Mouse (Mus musculus): ENCODE measurements at regions not wholly inside any gene's neighbourhood (a gene's known extent, or its start where the extent isn't known, plus 50 kb on each side); places are given as distances from the start of the nearest gene placed in this dataset.
A peak's percentile ranks its signal among the peaks of the same experiment; 100 is the strongest.

DNA sequence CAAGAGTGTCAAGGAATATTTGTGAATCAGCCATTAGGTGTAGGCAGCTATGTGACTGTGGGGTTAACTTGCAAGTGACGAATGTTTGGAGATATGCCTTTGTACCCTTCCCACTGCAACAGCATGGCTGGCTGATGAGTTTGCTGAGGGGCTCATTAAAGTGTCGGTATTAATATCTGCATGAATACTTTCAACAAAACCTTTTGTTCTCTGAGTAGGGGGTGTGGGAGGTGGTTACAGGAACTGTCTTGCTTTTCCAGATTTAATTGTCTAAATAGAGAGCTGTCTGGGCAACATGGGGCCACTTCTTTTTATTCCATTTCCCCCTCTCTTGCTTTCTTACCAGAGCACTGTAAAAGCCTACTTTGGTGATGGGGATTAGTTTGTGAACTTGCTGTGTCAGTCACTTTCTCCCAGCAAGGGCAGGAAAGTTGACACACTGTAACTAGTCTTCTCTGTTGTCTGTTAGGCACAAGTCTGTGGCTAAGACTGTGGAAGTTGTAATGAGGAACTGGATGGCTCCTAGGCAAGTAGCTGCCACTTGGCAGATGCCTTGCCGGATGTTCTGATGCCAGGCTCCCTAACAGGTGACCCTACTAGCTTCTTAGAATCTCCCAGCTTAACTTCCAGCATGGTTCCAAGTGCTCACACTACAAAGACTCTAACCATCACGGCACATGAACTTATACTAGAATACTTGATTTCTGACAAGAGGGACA is 208.7 kb upstream of the Fggy start:
- TF ChIP-seq POLR2A (IDR thresholded peaks at IDR 0.05; ENCODE audit: low read depth, low read length) (no peak), CTCF (IDR thresholded peaks at IDR 0.05; ENCODE audit: extremely low read depth, insufficient read length, insufficient replicate concordance, low read depth, low read length) (no peak)
- H3K27ac ChIP-seq (ENCODE audit: insufficient read depth, low read depth, low read length) = no peak overlapping the region
- H3K4me3 ChIP-seq (ENCODE audit: low read depth, low read length) = no peak overlapping the region
- H3K4me1 ChIP-seq (ENCODE audit: control insufficient read depth, insufficient read depth, insufficient read length, low read length) = no peaks in the 10 kb centered on the region
- no peaks in the 10 kb centered on the region for H3K36me3 ChIP-seq (ENCODE audit: control insufficient read depth, insufficient read depth, low read length)
- 91% methylated on average over 4 of the region's 4 CpGs for WGBS
- no peaks in the 10 kb centered on the region for H3K27me3 ChIP-seq (ENCODE audit: control insufficient read depth, insufficient read depth, low read length)

DNA sequence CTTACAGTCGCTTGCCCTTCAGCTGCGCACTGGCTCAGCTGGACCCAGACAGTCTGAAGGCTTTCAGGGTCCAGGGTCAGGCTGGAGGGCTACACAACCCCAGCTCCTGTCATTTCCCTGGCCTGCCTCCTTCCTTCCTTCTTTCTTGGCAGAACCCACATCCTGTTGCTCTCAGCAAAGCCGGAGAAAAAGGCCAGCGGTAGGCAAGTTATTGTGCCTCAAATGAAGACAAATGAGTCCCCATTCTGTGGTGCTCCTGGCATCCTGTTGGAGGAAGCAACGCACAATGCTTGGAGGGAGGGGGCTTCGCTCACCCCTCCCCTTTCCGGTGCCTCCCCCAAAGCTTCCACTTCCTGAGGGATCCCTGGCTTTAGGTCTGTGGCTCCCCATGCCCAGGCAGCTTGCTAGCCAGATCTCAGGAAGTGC is 203.4 kb upstream of the Fggy start:
- 78% methylated on average over 7 of the region's 7 CpGs for WGBS
- no peak overlapping the region for H3K4me3 ChIP-seq (ENCODE audit: low read depth, low read length)
- peaks cover 7% of the 10 kb centered on the region for H3K4me1 ChIP-seq (ENCODE audit: control insufficient read depth, insufficient read depth, insufficient read length, low read length)
- H3K27ac ChIP-seq (ENCODE audit: insufficient read depth, low read depth, low read length) = no peak overlapping the region
- H3K27me3 ChIP-seq (ENCODE audit: control insufficient read depth, insufficient read depth, low read length) = no peaks in the 10 kb centered on the region
- TF ChIP-seq CTCF (IDR thresholded peaks at IDR 0.05; ENCODE audit: extremely low read depth, insufficient read length, insufficient replicate concordance, low read depth, low read length) (no peak), POLR2A (IDR thresholded peaks at IDR 0.05; ENCODE audit: low read depth, low read length) (no peak)
- H3K36me3 ChIP-seq (ENCODE audit: control insufficient read depth, insufficient read depth, low read length) = no peaks in the 10 kb centered on the region

DNA sequence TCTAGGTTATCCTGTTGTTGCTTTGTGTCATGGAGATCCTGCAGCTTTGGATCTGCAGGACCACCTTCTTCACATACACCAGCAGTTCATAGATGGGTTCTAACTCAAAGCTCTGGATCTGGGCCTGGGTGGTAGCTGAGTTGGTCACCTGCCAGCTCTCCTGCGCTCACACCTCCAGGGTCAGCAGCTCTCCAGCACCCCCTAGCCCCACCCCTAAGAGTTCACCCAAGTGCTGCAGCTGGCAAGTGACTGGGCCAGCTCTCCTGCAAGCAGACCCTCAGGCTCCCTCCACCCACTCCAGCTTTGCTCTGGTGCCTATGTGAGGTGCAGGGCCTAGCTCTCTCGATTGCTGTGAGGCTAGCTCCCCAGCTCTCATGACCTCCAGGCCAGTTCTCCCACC is 198.6 kb upstream of the Fggy start:
- 83% methylated on average over 2 of the region's 2 CpGs for WGBS

DNA sequence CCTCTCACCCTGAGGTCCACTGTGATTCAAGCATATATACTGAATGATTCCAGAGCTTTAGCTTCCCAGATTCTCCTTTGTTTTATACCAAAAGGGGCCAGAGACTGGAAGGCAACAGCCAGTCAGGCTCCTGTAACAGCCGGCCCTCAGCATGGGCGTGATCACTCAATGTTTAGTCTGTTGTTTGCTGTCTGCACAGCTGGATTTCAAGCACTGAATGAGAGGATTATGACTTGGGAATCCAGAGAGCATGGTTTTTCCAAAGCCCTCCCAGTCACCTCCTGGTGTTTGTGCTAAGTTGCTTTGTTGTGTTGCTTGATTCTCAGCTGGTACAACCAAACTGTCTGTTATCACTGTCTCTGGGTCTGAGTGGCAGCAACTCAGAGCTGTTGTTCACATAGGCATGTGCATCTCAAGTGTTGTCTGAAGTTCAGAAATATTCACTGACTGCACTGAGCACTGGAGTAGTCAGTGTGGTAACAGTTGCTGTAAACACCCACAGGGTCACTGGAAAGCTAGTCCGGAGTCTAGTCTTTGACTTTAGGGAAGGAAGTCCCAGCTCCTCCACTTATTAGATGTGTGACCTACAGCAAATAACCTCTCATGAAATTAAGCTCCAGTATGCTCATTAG is 196.9 kb upstream of the Fggy start:
- 61% methylated on average over 3 of the region's 3 CpGs for WGBS
- no peak overlapping the region for H3K27ac ChIP-seq (ENCODE audit: insufficient read depth, low read depth, low read length)
- no peak for TF ChIP-seq CTCF (IDR thresholded peaks at IDR 0.05; ENCODE audit: extremely low read depth, insufficient read length, insufficient replicate concordance, low read depth, low read length)
- no peak for TF ChIP-seq POLR2A (IDR thresholded peaks at IDR 0.05; ENCODE audit: low read depth, low read length)

More for the DNA sequence above, 198.6 kb upstream of the Fggy start:
- Histone ChIP-seq H3K36me3 (ENCODE audit: control insufficient read depth, insufficient read depth, low read length) (no peaks in the 10 kb centered on the region), H3K4me3 (ENCODE audit: low read depth, low read length) (no peak overlapping the region), H3K27ac (ENCODE audit: insufficient read depth, low read depth, low read length) (no peak overlapping the region), H3K27me3 (ENCODE audit: control insufficient read depth, insufficient read depth, low read length) (no peaks in the 10 kb centered on the region), H3K4me1 (ENCODE audit: control insufficient read depth, insufficient read depth, insufficient read length, low read length) (peaks cover 7% of the 10 kb centered on the region)
- TF ChIP-seq POLR2A (IDR thresholded peaks at IDR 0.05; ENCODE audit: low read depth, low read length) (no peak), CTCF (IDR thresholded peaks at IDR 0.05; ENCODE audit: extremely low read depth, insufficient read length, insufficient replicate concordance, low read depth, low read length) (no peak)

DNA sequence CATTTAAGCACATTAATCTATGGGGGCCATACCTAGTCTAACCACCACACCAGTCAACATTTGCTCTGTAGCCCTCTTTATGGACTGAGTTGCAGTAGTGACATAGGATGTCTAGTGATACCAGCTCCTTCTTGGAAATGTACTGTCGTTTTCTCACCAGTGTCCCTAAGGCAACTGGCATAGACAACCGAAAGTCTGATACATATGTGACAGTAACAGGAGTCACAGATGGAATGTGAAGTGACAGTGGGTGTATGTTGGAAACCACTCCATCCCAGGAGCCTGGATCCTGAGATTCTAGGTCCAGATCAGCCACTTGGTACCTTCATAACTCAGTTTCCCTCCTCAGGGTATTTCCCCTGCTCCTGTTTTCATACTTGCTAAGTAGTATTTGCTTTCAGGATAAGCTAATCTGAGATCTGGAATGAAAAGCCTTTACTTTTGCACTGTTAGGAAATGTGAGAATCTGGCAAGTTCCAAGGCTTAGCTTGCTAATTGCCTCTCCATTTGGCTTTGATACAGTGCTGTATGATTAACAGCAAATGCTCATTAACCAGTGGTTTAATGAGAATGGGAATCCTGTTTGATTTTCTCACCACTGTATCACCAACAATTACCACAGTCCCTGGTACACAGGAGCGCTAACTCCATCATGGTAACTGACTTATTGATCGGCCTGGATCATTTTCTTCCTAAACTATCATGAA is 192.8 kb upstream of the Fggy start:
- H3K4me1 ChIP-seq (ENCODE audit: control insufficient read depth, insufficient read depth, insufficient read length, low read length) = no peaks in the 10 kb centered on the region
- 93% methylated on average over 4 of the region's 4 CpGs for WGBS
- H3K4me3 ChIP-seq (ENCODE audit: low read depth, low read length) = no peak overlapping the region
- TF ChIP-seq POLR2A (IDR thresholded peaks at IDR 0.05; ENCODE audit: low read depth, low read length) (no peak), CTCF (IDR thresholded peaks at IDR 0.05; ENCODE audit: extremely low read depth, insufficient read length, insufficient replicate concordance, low read depth, low read length) (no peak)
- H3K36me3 ChIP-seq (ENCODE audit: control insufficient read depth, insufficient read depth, low read length) = no peaks in the 10 kb centered on the region
- no peak overlapping the region for H3K27ac ChIP-seq (ENCODE audit: insufficient read depth, low read depth, low read length)
- no peaks in the 10 kb centered on the region for H3K27me3 ChIP-seq (ENCODE audit: control insufficient read depth, insufficient read depth, low read length)

More for the DNA sequence above, 196.9 kb upstream of the Fggy start:
- no peak overlapping the region for H3K4me3 ChIP-seq (ENCODE audit: low read depth, low read length)
- H3K27me3 ChIP-seq (ENCODE audit: control insufficient read depth, insufficient read depth, low read length) = no peaks in the 10 kb centered on the region
- no peaks in the 10 kb centered on the region for H3K4me1 ChIP-seq (ENCODE audit: control insufficient read depth, insufficient read depth, insufficient read length, low read length)
- no peaks in the 10 kb centered on the region for H3K36me3 ChIP-seq (ENCODE audit: control insufficient read depth, insufficient read depth, low read length)

DNA sequence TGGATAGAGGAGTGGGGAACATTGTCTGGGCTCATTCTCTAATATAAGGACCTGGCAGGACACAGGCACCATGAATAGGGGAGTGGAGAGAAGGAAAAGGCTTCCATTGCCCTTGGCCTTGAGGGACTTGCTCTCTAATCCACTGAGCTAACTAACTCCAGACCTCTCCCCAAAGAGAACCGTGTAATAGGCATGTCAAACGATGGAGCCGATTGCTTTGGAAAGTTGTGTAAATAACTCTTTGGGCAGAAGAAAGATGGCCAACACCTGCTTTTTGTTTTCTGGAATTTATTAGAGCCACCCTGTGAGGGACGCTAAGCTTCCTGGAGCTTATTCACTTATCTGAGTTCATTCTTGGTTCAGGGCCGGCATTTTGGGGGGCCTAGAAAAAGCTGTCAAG is 180.9 kb upstream of the Fggy start:
- H3K27me3 ChIP-seq (ENCODE audit: control insufficient read depth, insufficient read depth, low read length) = no peaks in the 10 kb centered on the region
- TF ChIP-seq POLR2A (IDR thresholded peaks at IDR 0.05; ENCODE audit: low read depth, low read length) = no peak
- no peak for TF ChIP-seq CTCF (IDR thresholded peaks at IDR 0.05; ENCODE audit: extremely low read depth, insufficient read length, insufficient replicate concordance, low read depth, low read length)
- no peak overlapping the region for H3K4me3 ChIP-seq (ENCODE audit: low read depth, low read length)
- H3K4me1 ChIP-seq (ENCODE audit: control insufficient read depth, insufficient read depth, insufficient read length, low read length) = 0 out of 2 replicates have a peak, but pooled peaks cover 2% of the 10 kb centered on the region
- H3K27ac ChIP-seq (ENCODE audit: insufficient read depth, low read depth, low read length) = 0 out of 2 replicates have a peak overlapping the region, but pooled peaks have one; percentile 70
- no peaks in the 10 kb centered on the region for H3K36me3 ChIP-seq (ENCODE audit: control insufficient read depth, insufficient read depth, low read length)
- WGBS = 75% methylated on average over 5 of the region's 5 CpGs
